Mouse (Mus musculus) adrenal gland, adult 8-10 months (tissue): ENCODE results near the gene Hoxd4. TPM values are rescaled to one million over a fixed set of nuclear protein-coding genes. Genes with fewer than 3 reads are reported as not detected.

Source experiments
- microRNA-seq, 2 experiments: library from miRNA; unstranded; fragments of <30 nt; microRNA quantifications; one replicate each; pipeline ENCODE4 v1.2.0; 2022
- total RNA-seq, 4 experiments: library from RNA; stranded (reverse); gene quantifications; 2 replicates each; pipeline ENCODE4 v1.2.4; 2022

Gene Hoxd4
- total RNA-seq, 4 experiments from 2014 or later = 16.8 to 37.2 (median 31.3) TPM

Small RNAs within 50 kb of the gene (microRNA-seq; reads per million reads assigned to microRNA genes)
- gene Gm44463 = 0 reads per million in 2 experiments
- gene Mir10b = 19,071 to 33,041 reads per million in 2 experiments

Other genes starting within 250 kb of the Hoxd4 start
- gene Lnpk, start 132.5 kb upstream of the Hoxd4 start, total RNA-seq = 10 to 100 TPM; 14.7 to 18.8 (median 17.2) TPM
- gene Evx2, start 52.4 kb upstream of the Hoxd4 start, total RNA-seq = not detected
- gene Hoxd13, start 43.6 kb upstream of the Hoxd4 start, total RNA-seq = not detected
- gene Hoxd12, start 36.9 kb upstream of the Hoxd4 start, total RNA-seq = not detected
- not detected for gene Hoxd11, start 32.4 kb upstream of the Hoxd4 start, total RNA-seq
- not detected for gene Hoxd10, start 20.0 kb upstream of the Hoxd4 start, total RNA-seq
- gene Hoxd9, start 14.2 kb upstream of the Hoxd4 start, total RNA-seq = 1 to 10 TPM; 6.5 to 9.2 (median 7.0) TPM
- gene Hoxd8, start 7.3 kb upstream of the Hoxd4 start, total RNA-seq = 10 to 100 TPM; 33.3 to 45.8 (median 36.6) TPM
- gene Hoxd3, start within 50 bp of the Hoxd4 start, total RNA-seq = 1 to 10 TPM in 3 of 4 experiments, under 1 TPM in 1; 0.73 to 1.9 (median 1.5) TPM
- 1 to 10 TPM; 1.3 to 3.6 (median 3.2) TPM for gene Gm28230, start 14.8 kb downstream of the Hoxd4 start, total RNA-seq
- gene Hoxd1, start 51.1 kb downstream of the Hoxd4 start, total RNA-seq = not detected
- gene Mtx2, start 113.9 kb downstream of the Hoxd4 start, total RNA-seq = 10 to 100 TPM; 55.4 to 98.2 (median 75.5) TPM